Mouse (Mus musculus): ENCODE measurements around the gene Eif4b. TPM values are rescaled to one million over a fixed set of nuclear protein-coding genes. Genes with fewer than 3 reads are reported as not detected.

The Eif4b gene
- polyA plus RNA-seq (2017; shearing (Covaris generic)), result 10 to 100 TPM; 81.7 to 85.7 TPM

GRCm38 (mm10) chr15:102073559-102074069 lies at the start of gene Eif4b:
Gene Eif4b, plus strand, starts transcription at chr15:102073773.

GRCm38 (mm10) chr15:102028040-102028439 lies 45.5 kb upstream of the Eif4b start, which contains the start of gene Krt18:
Gene Krt18, plus strand, starts transcription at chr15:102028180.

GRCm38 (mm10) chr15:102100161-102100981 lies 26.8 kb downstream of the Eif4b start, which contains the start of gene Tns2:
Gene Tns2, plus strand, starts transcription at chr15:102100413.

GRCm38 (mm10) chr15:102136129-102136758 lies 62.7 kb downstream of the Eif4b start, which contains the start of gene Spryd3:
Gene Spryd3, minus strand, starts transcription at chr15:102136234.

GRCm38 (mm10) chr15:102144274-102144711 lies 70.7 kb downstream of the Eif4b start, which contains the start of gene Igfbp6:
Gene Igfbp6, plus strand, starts transcription at chr15:102144362.

Other genes with a start within 250 kb of the Eif4b start
- gene Krt1, start 223.0 kb upstream of the Eif4b start, polyA plus RNA-seq (2017; shearing (Covaris generic)), result under 1 TPM in 1 of 2 experiments, not detected in 1; 0.17 TPM
- gene Krt77, start 204.1 kb upstream of the Eif4b start, polyA plus RNA-seq (2017; shearing (Covaris generic)), result not detected
- gene Krt76, start 180.9 kb upstream of the Eif4b start, polyA plus RNA-seq (2017; shearing (Covaris generic)), result under 1 TPM in 1 of 2 experiments, not detected in 1; 0.10 TPM
- gene Krt4, start 149.0 kb upstream of the Eif4b start, polyA plus RNA-seq (2017; shearing (Covaris generic)), result under 1 TPM in 1 of 2 experiments, not detected in 1; 0.27 TPM
- gene Krt79, start 133.4 kb upstream of the Eif4b start, polyA plus RNA-seq (2017; shearing (Covaris generic)), result not detected
- gene Krt78, start 119.5 kb upstream of the Eif4b start, polyA plus RNA-seq (2017; shearing (Covaris generic)), result not detected
- gene Krt8, start 69.3 kb upstream of the Eif4b start, polyA plus RNA-seq (2017; shearing (Covaris generic)), result under 1 TPM in 1 of 2 experiments, not detected in 1; 0.10 TPM
- 1 to 10 TPM; 1.0 to 2.4 TPM for gene Krt18, start 45.6 kb upstream of the Eif4b start, polyA plus RNA-seq (2017; shearing (Covaris generic))
- under 1 TPM; 0.23 to 0.81 TPM for gene Tns2, start 26.6 kb downstream of the Eif4b start, polyA plus RNA-seq (2017; shearing (Covaris generic))
- 10 to 100 TPM; 55.1 to 60.3 TPM for gene Spryd3, start 62.5 kb downstream of the Eif4b start, polyA plus RNA-seq (2017; shearing (Covaris generic))
- under 1 TPM in 1 of 2 experiments, not detected in 1; 0.33 TPM for gene Igfbp6, start 70.6 kb downstream of the Eif4b start, polyA plus RNA-seq (2017; shearing (Covaris generic))
- gene Soat2, start 76.8 kb downstream of the Eif4b start, polyA plus RNA-seq (2017; shearing (Covaris generic)), result 1 to 10 TPM in 1 of 2 experiments, under 1 TPM in 1; 0.87 to 4.3 TPM
- 100 to 1,000 TPM in 1 of 2 experiments, 10 to 100 TPM in 1; 82.9 to 100 TPM for gene Zfp740, start 129.5 kb downstream of the Eif4b start, polyA plus RNA-seq (2017; shearing (Covaris generic))
- gene Csad, start 131.0 kb downstream of the Eif4b start, polyA plus RNA-seq (2017; shearing (Covaris generic)), result 10 to 100 TPM; 11.0 to 21.9 TPM
- 1,000 to 10,000 TPM in 1 of 2 experiments, 100 to 1,000 TPM in 1; 949 to 1,884 TPM for gene Itgb7, start 158.2 kb downstream of the Eif4b start, polyA plus RNA-seq (2017; shearing (Covaris generic))
- gene Rarg, start 183.7 kb downstream of the Eif4b start, polyA plus RNA-seq (2017; shearing (Covaris generic)), result 10 to 100 TPM; 28.5 to 42.8 TPM
- gene Gm9918, start 196.8 kb downstream of the Eif4b start, polyA plus RNA-seq (2017; shearing (Covaris generic)), result not detected
- 100 to 1,000 TPM; 108 to 122 TPM for gene Mfsd5, start 205.7 kb downstream of the Eif4b start, polyA plus RNA-seq (2017; shearing (Covaris generic))
- 1 to 10 TPM; 2.4 to 3.3 TPM for gene Espl1, start 222.5 kb downstream of the Eif4b start, polyA plus RNA-seq (2017; shearing (Covaris generic))